Mouse (Mus musculus) testis, adult 2 months (tissue): Measurements from ENCODE around the gene Cdipt. TPM values are rescaled to one million over a fixed set of nuclear protein-coding genes. Genes with fewer than 3 reads are reported as not detected.

ENCODE experiments used
- H3K27ac ChIP-seq: fragments of 200-500 bp; 2 replicates; pipeline ENCODE4 v1.5.1; 2012; ENCODE audit warnings: low read depth, low read length; ENCODE audit not compliant: control insufficient read depth, insufficient read depth
- H3K27me3 ChIP-seq: fragments of 200-500 bp; 2 replicates; pipeline ENCODE4 v1.6.1; 2012; ENCODE audit warnings: mild to moderate bottlenecking, low read length, moderate library complexity; ENCODE audit not compliant: control insufficient read depth, insufficient read depth
- H3K36me3 ChIP-seq: fragments of 200-500 bp; 2 replicates; pipeline ENCODE4 v1.6.1; 2012; ENCODE audit warnings: mild to moderate bottlenecking, low read length; ENCODE audit not compliant: control insufficient read depth, insufficient read depth
- H3K4me1 ChIP-seq: fragments of 200-500 bp; 2 replicates; pipeline ENCODE4 v1.6.1; 2012; ENCODE audit warnings: low read length; ENCODE audit not compliant: control insufficient read depth, insufficient read depth
- H3K4me3 ChIP-seq: fragments of 200-500 bp; 2 replicates; pipeline ENCODE4 v1.5.1; 2012; ENCODE audit warnings: low read depth, mild to moderate bottlenecking, low read length, moderate library complexity, mixed read lengths; ENCODE audit not compliant: control insufficient read depth
- CTCF ChIP-seq: fragments of 200-500 bp; IDR thresholded peaks from 2 replicates; pipeline ENCODE4 v1.5.1; 2012; ENCODE audit warnings: low read depth, mild to moderate bottlenecking, inconsistent platforms, low read length, moderate library complexity; ENCODE audit not compliant: control insufficient read depth, insufficient read depth, insufficient replicate concordance
- POLR2A ChIP-seq: fragments of 200-500 bp; IDR thresholded peaks from 2 replicates; pipeline ENCODE4 v1.6.1; 2012; ENCODE audit warnings: low read depth, mild to moderate bottlenecking, inconsistent platforms, low read length, moderate library complexity; ENCODE audit not compliant: control insufficient read depth
- polyA plus RNA-seq: library from polyadenylated mRNA; depleted of rRNA; stranded (reverse); fragments of >200 nt; gene quantifications from 2 replicates; pipeline ENCODE4 v1.2.3, GENCODE M21; 2012

Cdipt gene
- polyA plus RNA-seq, 1 experiment = 84.9 TPM

- H3K4me1 ChIP-seq = peaks cover 13% of the 10 kb centered on the region
- H3K27me3 ChIP-seq = no peaks in the 10 kb centered on the region
- no peak overlapping the region for H3K27ac ChIP-seq
- H3K36me3 ChIP-seq = 0 out of 2 replicates have a peak, but pooled peaks cover 1% of the 10 kb centered on the region
- no peak for TF ChIP-seq CTCF
- TF ChIP-seq POLR2A = no peak
- H3K4me3 ChIP-seq = no peak overlapping the region
These were observed 36.7 kb downstream of the Cdipt start for GRCm38 (mm10) chr7:127012374-127012773.

- H3K36me3 ChIP-seq = 0 out of 2 replicates have a peak, but pooled peaks cover 1% of the 10 kb centered on the region
- H3K27me3 ChIP-seq = no peaks in the 10 kb centered on the region
- peaks cover 13% of the 10 kb centered on the region for H3K4me1 ChIP-seq
- no peak for TF ChIP-seq CTCF
- H3K4me3 ChIP-seq = no peak overlapping the region
- no peak overlapping the region for H3K27ac ChIP-seq
These were observed 37.1 kb downstream of the Cdipt start for GRCm38 (mm10) chr7:127012845-127013244.

- Histone ChIP-seq H3K27ac (no peak overlapping the region), H3K27me3 (no peaks in the 10 kb centered on the region), H3K36me3 (0 out of 2 replicates have a peak, but pooled peaks cover 1% of the 10 kb centered on the region), H3K4me3 (no peak overlapping the region), H3K4me1 (peaks cover 11% of the 10 kb centered on the region)
- TF ChIP-seq POLR2A (no peak), CTCF (no peak)
These were observed 37.7 kb downstream of the Cdipt start for GRCm38 (mm10) chr7:127013385-127013784.

- Histone ChIP-seq H3K4me3 (peak within 1 kb of the TSS; percentile 83), H3K4me1 (peaks cover 8% of the 10 kb centered on the region), H3K36me3 (0 out of 2 replicates have a peak, but pooled peaks cover 1% of the 10 kb centered on the region), H3K27me3 (no peaks in the 10 kb centered on the region), H3K27ac (peak within 1 kb of the TSS; percentile 59)
- TF ChIP-seq POLR2A (no peak), CTCF (no peak)
These were observed 38.6 kb downstream of the Cdipt start, which contains the start of gene Mvp for GRCm38 (mm10) chr7:127014320-127014719. TSS of gene Mvp (minus strand) at chr7:127014621.

- no peak for TF ChIP-seq POLR2A
- TF ChIP-seq CTCF = no peak
- Histone ChIP-seq H3K27me3 (no peaks in the 10 kb centered on the region), H3K4me3 (no peak overlapping the region), H3K36me3 (0 out of 2 replicates have a peak, but pooled peaks cover 1% of the 10 kb centered on the region), H3K27ac (no peak overlapping the region), H3K4me1 (peaks cover 10% of the 10 kb centered on the region)
These were observed 39.3 kb downstream of the Cdipt start for GRCm38 (mm10) chr7:127014993-127015392.

- TF ChIP-seq POLR2A (no peak), CTCF (no peak)
- Histone ChIP-seq H3K27ac (peak overlapping the region; percentile 83), H3K27me3 (no peaks in the 10 kb centered on the region), H3K36me3 (0 out of 2 replicates have a peak, but pooled peaks cover 1% of the 10 kb centered on the region), H3K4me3 (peak overlapping the region; percentile 87), H3K4me1 (peaks cover 19% of the 10 kb centered on the region)
These were observed 40.4 kb downstream of the Cdipt start for GRCm38 (mm10) chr7:127016081-127016480.

- TF ChIP-seq CTCF = no peak
- TF ChIP-seq POLR2A = no peak
- Histone ChIP-seq H3K36me3 (0 out of 2 replicates have a peak, but pooled peaks cover 1% of the 10 kb centered on the region), H3K4me3 (peak within 1 kb of the TSS; percentile 87), H3K27me3 (no peaks in the 10 kb centered on the region), H3K4me1 (peaks cover 20% of the 10 kb centered on the region), H3K27ac (peak within 1 kb of the TSS; percentile 83)
These were observed 40.6 kb downstream of the Cdipt start, which contains the start of gene Pagr1b for GRCm38 (mm10) chr7:127016481-127016485. TSS of gene Pagr1b (minus strand) at chr7:127016484.

GRCm38 (mm10) chr7:127016486-127016938 lies 40.8 kb downstream of the Cdipt start:
- H3K4me1 ChIP-seq = peaks cover 21% of the 10 kb centered on the region
- 0 out of 2 replicates have a peak, but pooled peaks cover 1% of the 10 kb centered on the region for H3K36me3 ChIP-seq
- no peaks in the 10 kb centered on the region for H3K27me3 ChIP-seq
- no peak for TF ChIP-seq POLR2A
- H3K27ac ChIP-seq = peak overlapping the region; percentile 83
- H3K4me3 ChIP-seq = peak overlapping the region; percentile 87
